Comparison of ENCODE assay signal across 16 mouse cellular contexts in genomic region chr12:70251210-70251884, GRCm38 (mm10). TPM values are rescaled to one million over a fixed set of nuclear protein-coding genes. Genes with fewer than 3 reads are reported as not detected.
DNase-seq lines count a peak whose midpoint lies in the region; ATAC-seq and TF ChIP-seq lines count a peak whose summit lies in the region.
"Had no signal": no experiment of that assay in that cellular context is flagged by ENCODE, and none has a peak within 500 bp of the region (broad histone marks: within the 10 kb centered on the region; RNA-seq: fewer than 3 reads in every experiment).

No protein-coding gene starts in this region.

- no peak overlapping the region for H3K4me3 ChIP-seq in kidney, postnatal 0 days (replicated peaks; ENCODE audit: low read depth, low read length)
- H3K4me3 ChIP-seq in midbrain, embryonic 16.5 days (ENCODE audit: low read depth, low read length) = no peak overlapping the region
- H3K4me3 ChIP-seq in midbrain, embryonic 15.5 days = no peak overlapping the region
- H3K4me3 ChIP-seq: heart, adult 2 months had no signal

- 64% methylated on average over 15 of the region's 15 CpGs for WGBS in kidney, postnatal 0 days
- 75% methylated on average over 15 of the region's 15 CpGs for WGBS in midbrain, embryonic 16.5 days
- WGBS in midbrain, embryonic 15.5 days = 81% methylated on average over 15 of the region's 15 CpGs

- ATAC-seq in kidney, postnatal 0 days (replicated peaks; ENCODE audit: low FRiP score, low read depth) = no peak
- ATAC-seq in midbrain, embryonic 16.5 days = no peak; the same call in 1 of the 2 replicates
- ATAC-seq in midbrain, embryonic 15.5 days (replicated peaks) = no peak
- ATAC-seq in megakaryocyte, adult 5-6 weeks (ENCODE audit: poor library complexity, severe bottlenecking) = peak; percentile 96
- ATAC-seq: hindbrain, postnatal 0 days had no signal

- DNase-seq in kidney, postnatal 0 days (ENCODE audit: low spot score) = peak; percentile 25
- DNase-seq in kidney, postnatal 14 days = no peak
- no peak for DNase-seq in ovary, postnatal 14 days (ENCODE audit: low spot score)
- DNase-seq in cerebellum, adult 11-12 months = no peak
- DNase-seq: adrenal gland, adult 2 months; cerebellum, adult 11 months; cerebellum, postnatal 25 days; heart, adult 2 months; heart, postnatal 14 days; kidney, adult 11 months; kidney, postnatal 36 days; thymus, adult 18-20 months had no signal

- H3K27ac ChIP-seq in kidney, postnatal 0 days = no peak overlapping the region
- 0 out of 2 replicates have a peak overlapping the region, but pooled peaks have one; percentile 9 for H3K27ac ChIP-seq in midbrain, embryonic 16.5 days (ENCODE audit: low read length)
- no peak overlapping the region for H3K27ac ChIP-seq in midbrain, embryonic 15.5 days
- H3K27ac ChIP-seq: heart, adult 2 months; hindbrain, postnatal 0 days had no signal

- no peak overlapping the region for H3K4me2 ChIP-seq in kidney, postnatal 0 days (ENCODE audit: low read length)
- no peak overlapping the region for H3K4me2 ChIP-seq in midbrain, embryonic 16.5 days (ENCODE audit: low read length)
- no peak overlapping the region for H3K4me2 ChIP-seq in midbrain, embryonic 15.5 days

- H3K9me3 ChIP-seq in kidney, postnatal 0 days (replicated peaks; ENCODE audit: low read length) = no peaks in the 10 kb centered on the region
- H3K9me3 ChIP-seq in midbrain, embryonic 16.5 days (replicated peaks; ENCODE audit: control insufficient read depth, low read length, poor library complexity, severe bottlenecking) = no peaks in the 10 kb centered on the region
- H3K9me3 ChIP-seq in midbrain, embryonic 15.5 days = no peaks in the 10 kb centered on the region

- H3K9ac ChIP-seq in kidney, postnatal 0 days (ENCODE audit: low read depth, low read length) = no peak overlapping the region
- no peak overlapping the region for H3K9ac ChIP-seq in midbrain, embryonic 16.5 days (ENCODE audit: low read depth, low read length)
- no peak overlapping the region for H3K9ac ChIP-seq in midbrain, embryonic 15.5 days

- H3K36me3 ChIP-seq in kidney, postnatal 0 days (ENCODE audit: insufficient read depth, low read length) = no peaks in the 10 kb centered on the region
- no peaks in the 10 kb centered on the region for H3K36me3 ChIP-seq in midbrain, embryonic 16.5 days (ENCODE audit: control insufficient read depth, insufficient read depth, low read length)
- no peaks in the 10 kb centered on the region for H3K36me3 ChIP-seq in midbrain, embryonic 15.5 days (replicated peaks)

- H3K4me1 ChIP-seq in kidney, postnatal 0 days (replicated peaks; ENCODE audit: insufficient read depth, low read length) = no peaks in the 10 kb centered on the region
- H3K4me1 ChIP-seq in midbrain, embryonic 16.5 days (ENCODE audit: control insufficient read depth, insufficient read depth, low read length) = peaks cover 5% of the 10 kb centered on the region
- H3K4me1 ChIP-seq in midbrain, embryonic 15.5 days = peaks cover 30% of the 10 kb centered on the region

- H3K27me3 ChIP-seq in kidney, postnatal 0 days (ENCODE audit: insufficient read depth, low read length) = no peaks in the 10 kb centered on the region; the same call in 1 of the 2 replicates
- H3K27me3 ChIP-seq in midbrain, embryonic 16.5 days (ENCODE audit: control insufficient read depth, insufficient read depth, low read depth, low read length) = no peaks in the 10 kb centered on the region
- no peaks in the 10 kb centered on the region for H3K27me3 ChIP-seq in midbrain, embryonic 15.5 days (replicated peaks)

- TF ChIP-seq CTCF in kidney, postnatal 0 days (IDR thresholded peaks at IDR 0.05; ENCODE audit: low read depth) = no peak

RNA-seq across cellular contexts. Expression of gene Pygl, which starts 20.1 kb away (rescaled TPM):
- polyA plus RNA-seq in kidney, postnatal 0 days (2015; fragmentation: Nextera tagmentation; extraction: Ambion mirVana) = 43.1 and 44.2 TPM in 2 replicates
- 8.0 and 8.9 TPM in 2 replicates for polyA plus RNA-seq in midbrain, embryonic 16.5 days (2015; fragmentation: Nextera tagmentation; extraction: Ambion mirVana)
- 8.6 and 9.1 TPM in 2 replicates for polyA plus RNA-seq in midbrain, embryonic 15.5 days (2015; fragmentation: Nextera tagmentation; extraction: Ambion mirVana)
- total RNA-seq in megakaryocyte, adult 5-6 weeks (2015) = 185 and 188 TPM in 2 replicates
- total RNA-seq in megakaryocyte, adult 5-6 weeks (2017) = 329 and 344 TPM in 2 replicates
